Mouse (Mus musculus) lung, adult 2 months (tissue): ENCODE data around the gene Pm20d2. TPM values are rescaled to one million over a fixed set of nuclear protein-coding genes. Genes with fewer than 3 reads are reported as not detected.
A peak's percentile ranks its signal among the peaks of the same experiment; 100 is the strongest.

Experiments used
- DNase-seq: peaks from one replicate; pipeline ENCODE4 v3.0.0; 2022
- H3K4me1 ChIP-seq: fragments of 200-500 bp; 2 replicates; pipeline ENCODE4 v1.6.1; 2011; ENCODE audit warnings: low read length; ENCODE audit not compliant: control insufficient read depth, insufficient read depth
- H3K4me3 ChIP-seq: fragments of 200-500 bp; replicated peaks from 2 replicates; pipeline ENCODE3; 2011; ENCODE audit warnings: low read depth, mild to moderate bottlenecking, control low read depth, low read length; ENCODE audit errors: extremely low read depth
- CTCF ChIP-seq: fragments of 200-500 bp; IDR thresholded peaks from 2 replicates; pipeline ENCODE4 v1.5.1; 2011; ENCODE audit warnings: mild to moderate bottlenecking, low read length, control low read depth; ENCODE audit not compliant: insufficient read depth
- POLR2A ChIP-seq: fragments of 200-500 bp; IDR thresholded peaks from 2 replicates; pipeline ENCODE4 v1.6.1; 2011; ENCODE audit warnings: low read depth, mild to moderate bottlenecking, control low read depth, low read length, borderline replicate concordance; ENCODE audit errors: extremely low read depth
- WGBS: fragments of 180-500 bp; shearing (Covaris S2); methylation state at CpG from one replicate; pipeline ENCODE4 v1.1.7; 2018; 5-methylcytosine and 5-hydroxymethylcytosine counted together
- polyA plus RNA-seq: library from polyadenylated mRNA; depleted of rRNA; stranded (reverse); fragments of >200 nt; gene quantifications from 2 replicates; pipeline ENCODE4 v1.2.3, GENCODE M21; 2012

The Pm20d2 gene
- polyA plus RNA-seq, 1 experiment = 4.7 TPM

DNA sequence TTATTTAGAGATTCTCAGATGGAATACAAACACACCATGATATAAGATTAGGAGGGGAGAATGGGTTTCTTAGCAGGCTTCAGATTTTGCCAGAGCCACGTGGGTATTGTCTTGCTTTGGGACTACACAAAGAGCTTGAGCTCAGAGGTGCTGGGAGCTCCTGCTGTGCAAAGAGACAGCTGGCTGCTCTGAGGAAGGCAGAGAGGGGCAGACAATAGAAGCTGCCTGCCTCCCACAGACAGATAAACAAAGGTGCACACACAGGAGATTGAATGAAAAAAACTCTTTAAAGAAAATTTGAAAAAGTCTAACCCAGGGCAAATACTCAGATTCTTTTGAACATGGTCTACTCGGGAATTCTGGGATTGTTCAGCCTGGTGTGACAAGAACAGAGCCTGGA lies 8.6 kb upstream of the Pm20d2 start:
- DNase-seq = no peak
- TF ChIP-seq POLR2A = no peak
- TF ChIP-seq CTCF = no peak
- H3K4me1 ChIP-seq = no peaks in the 10 kb centered on the region
- WGBS = 15% methylated on average over 2 of the region's 2 CpGs
- no peak overlapping the region for H3K4me3 ChIP-seq

GRCm38 (mm10) chr4:33188781-33189734 lies 479 bp downstream of the Pm20d2 start:
- DNase-seq = peak; percentile 80
- under 1% methylated on average over 122 of the region's 123 CpGs for WGBS
- H3K4me3 ChIP-seq = peak overlapping the region; percentile 23
- no peak for TF ChIP-seq POLR2A
- TF ChIP-seq CTCF = no peak
- no peaks in the 10 kb centered on the region; the same call in 1 of the 2 replicates for H3K4me1 ChIP-seq

DNA sequence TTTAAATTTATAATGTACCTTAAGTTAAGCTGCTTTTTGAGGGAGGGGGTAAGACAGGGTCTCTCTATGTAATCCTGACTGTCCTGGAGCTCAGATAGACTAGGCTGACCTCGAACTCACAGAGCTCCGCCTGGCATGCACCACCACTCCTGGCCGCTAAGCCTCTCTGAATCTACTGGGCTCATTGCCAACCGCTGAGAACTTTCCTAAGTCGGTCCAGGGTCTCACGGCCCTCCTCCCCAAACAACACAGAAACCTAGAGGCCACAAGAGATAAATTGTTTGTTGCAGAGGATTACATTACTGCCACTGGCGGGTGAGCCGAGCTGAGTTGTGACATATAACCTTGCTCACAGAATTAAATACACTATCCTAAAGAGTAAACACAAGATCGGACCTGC lies 1.4 kb downstream of the Pm20d2 start:
- peak; percentile 14 for DNase-seq
- 17% methylated on average over 9 of the region's 9 CpGs for WGBS
- Histone ChIP-seq H3K4me1 (no peaks in the 10 kb centered on the region; the same call in 1 of the 2 replicates), H3K4me3 (no peak overlapping the region)
- TF ChIP-seq CTCF = peak; percentile 17; the same call in 1 of the 2 replicates
- TF ChIP-seq POLR2A = no peak

DNA sequence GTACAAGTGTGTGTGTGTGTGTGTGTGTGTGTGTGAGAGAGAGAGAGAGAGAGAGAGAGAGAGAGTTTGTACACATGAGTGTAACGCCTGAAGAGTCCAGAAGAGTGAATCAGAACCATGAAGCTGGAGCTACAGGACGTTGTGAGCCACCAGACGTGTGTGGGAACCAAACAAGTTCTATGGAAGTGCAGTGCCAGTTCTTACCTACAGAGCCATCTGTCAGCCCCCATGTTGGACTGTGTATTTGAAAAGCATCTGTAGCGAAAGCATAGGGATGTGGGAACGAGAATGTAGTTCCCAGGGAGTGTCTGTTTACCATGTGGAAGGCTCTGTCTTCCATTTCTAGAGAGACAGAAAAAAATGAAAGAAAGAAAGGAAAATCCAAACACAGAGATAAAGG lies 6.1 kb downstream of the Pm20d2 start:
- no peak overlapping the region for H3K4me3 ChIP-seq
- DNase-seq = no peak
- no peak for TF ChIP-seq CTCF
- TF ChIP-seq POLR2A = no peak
- 74% methylated on average over 5 of the region's 5 CpGs for WGBS
- H3K4me1 ChIP-seq = no peaks in the 10 kb centered on the region; the same call in 1 of the 2 replicates

- TF ChIP-seq POLR2A = no peak
- TF ChIP-seq CTCF = no peak
- no peak for DNase-seq
- 84% methylated on average over 26 of the region's 26 CpGs for WGBS
- no peaks in the 10 kb centered on the region for H3K4me1 ChIP-seq
- H3K4me3 ChIP-seq = no peak overlapping the region
These were observed 37.2 kb downstream of the Pm20d2 start for GRCm38 (mm10) chr4:33152087-33153038.

GRCm38 (mm10) chr4:33149150-33149549 lies 40.4 kb downstream of the Pm20d2 start:
- no peak for DNase-seq
- 63% methylated on average over 7 of the region's 7 CpGs for WGBS
- TF ChIP-seq CTCF = no peak
- no peak for TF ChIP-seq POLR2A
- no peak overlapping the region for H3K4me3 ChIP-seq
- H3K4me1 ChIP-seq = no peaks in the 10 kb centered on the region

DNA sequence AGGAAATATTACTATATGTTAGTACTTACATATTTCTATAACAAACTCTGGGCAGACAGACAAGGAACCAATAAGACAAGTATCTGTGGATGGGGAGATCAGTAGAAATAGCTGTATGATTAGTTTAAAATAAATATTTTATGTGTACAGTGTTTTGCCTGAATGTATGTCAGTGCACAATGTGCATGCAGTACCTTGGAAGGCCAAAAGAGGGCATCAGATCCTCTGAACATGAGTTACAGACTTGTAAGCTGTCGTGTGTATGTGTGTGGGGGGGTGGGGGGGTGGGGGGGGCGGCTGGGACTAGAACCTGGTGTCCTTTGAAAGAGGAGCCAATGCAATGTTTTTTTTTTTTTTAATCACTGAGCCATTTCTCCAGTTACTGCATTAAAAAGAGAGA lies 41.7 kb downstream of the Pm20d2 start:
- peak; percentile 27 for DNase-seq
- WGBS = 5% methylated on average over 2 of the region's 2 CpGs
- H3K4me1 ChIP-seq = no peaks in the 10 kb centered on the region
- TF ChIP-seq CTCF (peak; percentile 17; the same call in 1 of the 2 replicates), POLR2A (no peak)
- H3K4me3 ChIP-seq = no peak overlapping the region

DNA sequence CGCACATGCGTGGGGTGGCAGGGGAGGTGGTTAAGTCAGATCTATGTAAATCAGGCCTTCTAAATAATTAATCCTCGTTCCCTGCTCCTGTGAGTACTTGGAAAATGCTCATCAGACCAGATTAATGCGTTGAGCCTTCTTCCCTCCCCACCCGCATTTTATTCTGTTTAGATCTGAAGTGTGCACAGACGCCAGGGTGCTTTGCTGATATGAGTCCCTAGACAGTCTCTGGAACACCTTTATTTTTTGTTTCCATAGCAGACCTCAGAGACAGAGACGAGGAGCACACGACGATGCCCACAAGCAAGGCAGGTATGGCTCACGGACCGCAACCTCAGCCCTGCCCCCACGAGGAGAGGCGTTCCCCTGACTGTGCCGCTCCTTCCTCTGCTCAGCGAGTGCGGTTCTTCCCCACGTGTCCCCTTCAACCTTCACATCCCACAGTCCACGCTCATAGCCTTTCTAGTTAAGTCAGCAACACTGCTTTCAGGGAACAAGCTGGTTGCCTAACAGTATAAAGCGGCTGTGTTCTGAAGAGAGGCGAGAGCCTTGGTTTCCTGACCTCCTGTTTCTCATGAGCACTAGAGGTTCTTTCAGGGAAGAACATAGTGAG lies 42.8 kb downstream of the Pm20d2 start:
- no peak for DNase-seq
- Histone ChIP-seq H3K4me1 (no peaks in the 10 kb centered on the region), H3K4me3 (no peak overlapping the region)
- 31% methylated on average over 20 of the region's 20 CpGs for whole genome bisulfite sequencing
- TF ChIP-seq POLR2A = no peak
- TF ChIP-seq CTCF = no peak

- no peak for TF ChIP-seq CTCF
- no peak for TF ChIP-seq POLR2A
- WGBS = 52% methylated on average over 11 of the region's 11 CpGs
These were observed 57.3 kb downstream of the Pm20d2 start, which contains the start of gene Gabrr1 for GRCm38 (mm10) chr4:33132221-33132620. Gene Gabrr1 (plus strand): TSS chr4:33132521.

More at GRCm38 (mm10) chr4:33132221-33132620, 57.3 kb downstream of the Pm20d2 start, which contains the start of gene Gabrr1:
- no peak for DNase-seq
- Histone ChIP-seq H3K4me1 (no peaks in the 10 kb centered on the region), H3K4me3 (no peak within 1 kb of the TSS)
